Mouse (Mus musculus): ENCODE measurements around the gene Fbxo11. TPM values are rescaled to one million over a fixed set of nuclear protein-coding genes. Genes with fewer than 3 reads are reported as not detected.

The Fbxo11 gene
- total and polyA plus RNA-seq, 2 experiments: 5.1 to 17.1 TPM

DNA sequence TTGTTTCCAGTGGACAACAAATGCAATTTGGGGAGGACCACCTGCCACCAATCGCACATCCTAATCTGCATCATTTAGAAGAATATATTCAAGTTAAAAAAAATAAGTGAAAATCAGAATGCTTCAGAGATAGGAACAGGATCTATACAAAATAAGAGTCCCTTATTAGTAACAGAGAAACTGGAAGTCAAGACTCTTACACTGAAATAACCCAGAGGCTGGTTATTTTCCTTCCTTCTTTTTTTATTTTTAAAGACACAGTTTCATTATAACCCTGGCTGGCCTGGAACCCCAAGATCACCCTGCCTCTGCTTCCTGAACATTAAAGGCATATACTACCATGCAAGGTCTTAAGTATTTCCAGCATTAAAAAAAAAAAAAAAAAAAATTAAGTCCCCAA lies 7.2 kb downstream of the Fbxo11 start:
- peaks cover 27% of the 10 kb centered on the region; the same call in 1 of the 2 replicates for H3K79me2 ChIP-seq (ENCODE audit: control insufficient read depth, insufficient read depth, low read length)
- peak; percentile 23 for DNase-seq (ENCODE audit: extremely low read depth, low read depth, low spot score)
- no peak overlapping the region for H3K9ac ChIP-seq (ENCODE audit: low read depth, low read length)
- H3K36me3 ChIP-seq (ENCODE audit: control insufficient read depth, insufficient read depth, low read length): no peaks in the 10 kb centered on the region
- H3K27me3 ChIP-seq (ENCODE audit: control insufficient read depth, insufficient read depth, low read length): no peaks in the 10 kb centered on the region
- peaks cover 7% of the 10 kb centered on the region; the same call in 1 of the 2 replicates for H3K4me1 ChIP-seq (ENCODE audit: control insufficient read depth, insufficient read depth, low read length)
- H3K27ac ChIP-seq (replicated peaks; ENCODE audit: insufficient read depth, low read depth, low read length): no peak overlapping the region
- WGBS: 69% methylated on average over 1 of the region's 1 CpGs
- TF ChIP-seq CTCF (IDR thresholded peaks at IDR 0.05; ENCODE audit: low read depth, low read length): no peak
- no peak for TF ChIP-seq POLR2A (IDR thresholded peaks at IDR 0.05; ENCODE audit: extremely low read depth, insufficient read depth, low read length)
- H3K4me3 ChIP-seq (ENCODE audit: insufficient read depth, low read depth, low read length): no peak overlapping the region

GRCm38 (mm10) chr17:88051679-88052078 lies 13.4 kb downstream of the Fbxo11 start:
- WGBS: 57% methylated on average over 4 of the region's 4 CpGs
- Histone ChIP-seq H3K9ac (ENCODE audit: low read depth, low read length) (no peak overlapping the region), H3K27ac (replicated peaks; ENCODE audit: insufficient read depth, low read depth, low read length) (no peak overlapping the region), H3K4me1 (ENCODE audit: control insufficient read depth, insufficient read depth, low read length) (peaks cover 20% of the 10 kb centered on the region), H3K4me3 (ENCODE audit: insufficient read depth, low read depth, low read length) (no peak overlapping the region), H3K36me3 (ENCODE audit: control insufficient read depth, insufficient read depth, low read length) (no peaks in the 10 kb centered on the region), H3K27me3 (ENCODE audit: control insufficient read depth, insufficient read depth, low read length) (no peaks in the 10 kb centered on the region), H3K79me2 (ENCODE audit: control insufficient read depth, insufficient read depth, low read length) (peaks cover 32% of the 10 kb centered on the region)
- TF ChIP-seq POLR2A (IDR thresholded peaks at IDR 0.05; ENCODE audit: extremely low read depth, insufficient read depth, low read length): no peak
- TF ChIP-seq CTCF (IDR thresholded peaks at IDR 0.05; ENCODE audit: low read depth, low read length): no peak
- no peak for DNase-seq (ENCODE audit: extremely low read depth, low read depth, low spot score)

- TF ChIP-seq POLR2A (IDR thresholded peaks at IDR 0.05; ENCODE audit: extremely low read depth, insufficient read depth, low read length) (no peak), CTCF (IDR thresholded peaks at IDR 0.05; ENCODE audit: low read depth, low read length) (no peak)
- no peaks in the 10 kb centered on the region for H3K36me3 ChIP-seq (ENCODE audit: control insufficient read depth, insufficient read depth, low read length)
- H3K9ac ChIP-seq (ENCODE audit: low read depth, low read length): no peak overlapping the region
- H3K4me1 ChIP-seq (ENCODE audit: control insufficient read depth, insufficient read depth, low read length): peaks cover 18% of the 10 kb centered on the region
- DNase-seq (ENCODE audit: extremely low read depth, low read depth, low spot score): peak; percentile 70
- no peak overlapping the region for H3K27ac ChIP-seq (replicated peaks; ENCODE audit: insufficient read depth, low read depth, low read length)
- 8% methylated on average over 1 of the region's 1 CpGs for WGBS
- H3K27me3 ChIP-seq (ENCODE audit: control insufficient read depth, insufficient read depth, low read length): no peaks in the 10 kb centered on the region
- no peak overlapping the region for H3K4me3 ChIP-seq (ENCODE audit: insufficient read depth, low read depth, low read length)
- H3K79me2 ChIP-seq (ENCODE audit: control insufficient read depth, insufficient read depth, low read length): peaks cover 29% of the 10 kb centered on the region
Observed at GRCm38 (mm10) chr17:88050892-88051291, 14.2 kb downstream of the Fbxo11 start.

DNA sequence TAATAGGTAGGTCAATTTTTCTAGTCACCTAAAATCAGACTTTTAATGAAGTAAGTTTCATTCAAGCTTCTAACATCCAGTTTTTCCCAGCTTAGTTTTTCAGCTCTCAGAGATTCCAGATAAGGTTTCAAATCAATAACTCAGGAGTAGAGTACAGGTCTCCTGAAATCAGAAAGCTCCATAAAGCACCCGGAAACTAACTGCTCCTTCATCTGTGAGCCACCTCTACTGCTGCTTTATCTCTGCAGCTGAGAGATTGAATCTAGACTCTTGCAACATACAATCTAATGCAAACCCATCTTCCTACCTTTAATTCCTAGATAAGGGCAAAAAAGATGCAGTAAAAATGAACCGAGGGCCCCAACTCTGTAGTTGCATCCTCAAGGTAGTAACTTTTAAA lies 14.8 kb downstream of the Fbxo11 start:
- H3K27ac ChIP-seq (replicated peaks; ENCODE audit: insufficient read depth, low read depth, low read length): no peak overlapping the region
- peaks cover 27% of the 10 kb centered on the region for H3K79me2 ChIP-seq (ENCODE audit: control insufficient read depth, insufficient read depth, low read length)
- H3K9ac ChIP-seq (ENCODE audit: low read depth, low read length): no peak overlapping the region
- H3K4me1 ChIP-seq (ENCODE audit: control insufficient read depth, insufficient read depth, low read length): peaks cover 18% of the 10 kb centered on the region
- 20% methylated on average over 2 of the region's 2 CpGs for WGBS
- H3K36me3 ChIP-seq (ENCODE audit: control insufficient read depth, insufficient read depth, low read length): no peaks in the 10 kb centered on the region
- H3K4me3 ChIP-seq (ENCODE audit: insufficient read depth, low read depth, low read length): no peak overlapping the region
- H3K27me3 ChIP-seq (ENCODE audit: control insufficient read depth, insufficient read depth, low read length): no peaks in the 10 kb centered on the region
- peak; percentile 42 for DNase-seq (ENCODE audit: extremely low read depth, low read depth, low spot score)
- TF ChIP-seq POLR2A (IDR thresholded peaks at IDR 0.05; ENCODE audit: extremely low read depth, insufficient read depth, low read length) (no peak), CTCF (IDR thresholded peaks at IDR 0.05; ENCODE audit: low read depth, low read length) (no peak)

- TF ChIP-seq POLR2A (IDR thresholded peaks at IDR 0.05; ENCODE audit: extremely low read depth, insufficient read depth, low read length): no peak
- no peak for TF ChIP-seq CTCF (IDR thresholded peaks at IDR 0.05; ENCODE audit: low read depth, low read length)
- no peak for DNase-seq (ENCODE audit: extremely low read depth, low read depth, low spot score)
- Histone ChIP-seq H3K36me3 (ENCODE audit: control insufficient read depth, insufficient read depth, low read length) (no peaks in the 10 kb centered on the region), H3K27ac (replicated peaks; ENCODE audit: insufficient read depth, low read depth, low read length) (no peak overlapping the region), H3K27me3 (ENCODE audit: control insufficient read depth, insufficient read depth, low read length) (no peaks in the 10 kb centered on the region), H3K4me3 (ENCODE audit: insufficient read depth, low read depth, low read length) (no peak overlapping the region), H3K9ac (ENCODE audit: low read depth, low read length) (no peak overlapping the region), H3K79me2 (ENCODE audit: control insufficient read depth, insufficient read depth, low read length) (peaks cover 25% of the 10 kb centered on the region; the same call in 1 of the 2 replicates), H3K4me1 (ENCODE audit: control insufficient read depth, insufficient read depth, low read length) (peaks cover 4% of the 10 kb centered on the region; the same call in 1 of the 2 replicates)
- 75% methylated on average over 12 of the region's 12 CpGs for WGBS
Observed at GRCm38 (mm10) chr17:88042099-88043086, 22.7 kb downstream of the Fbxo11 start.
